Comparison of ENCODE assay signal across 9 mouse cellular contexts in the genomic region with DNA sequence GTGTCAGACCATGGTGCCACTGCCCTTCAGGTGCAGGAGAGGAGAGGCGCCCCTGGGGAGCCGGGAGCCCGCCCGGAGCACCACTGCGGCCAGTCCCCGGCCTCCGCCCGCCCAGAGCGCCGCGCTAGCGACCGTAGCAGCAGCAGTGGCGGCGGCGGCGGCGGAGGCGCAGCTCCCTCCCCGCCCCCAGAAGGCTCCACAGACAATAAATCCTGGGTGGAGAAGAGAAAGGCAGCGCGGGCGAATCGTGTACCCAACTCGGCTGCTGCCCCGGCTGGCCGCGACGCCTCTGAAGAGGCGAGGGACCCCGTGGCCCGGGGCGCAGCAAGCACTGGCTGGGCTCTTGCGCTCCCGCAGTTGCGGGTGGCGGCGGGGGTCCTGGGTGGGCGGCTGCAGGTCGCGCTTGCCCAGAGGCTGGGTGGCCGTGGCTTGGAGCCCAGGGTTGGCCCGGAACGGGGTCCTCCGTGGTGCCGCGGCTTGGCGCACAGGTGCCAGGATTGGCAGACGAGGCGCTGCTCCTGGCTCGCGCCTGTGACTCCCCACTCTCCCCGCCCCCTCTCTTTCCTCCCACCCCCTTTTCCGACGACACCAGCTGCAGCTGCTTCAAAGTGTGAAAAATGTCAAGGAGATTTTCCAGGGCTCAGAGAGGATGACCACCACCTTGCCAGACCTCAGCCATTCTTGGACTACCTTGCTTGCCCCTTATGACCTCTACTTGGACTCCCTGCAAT. TPM values are rescaled to one million over a fixed set of nuclear protein-coding genes. Genes with fewer than 3 reads are reported as not detected.
DNase-seq lines count a peak whose midpoint lies in the region; ATAC-seq lines count a peak whose summit lies in the region.
"Had no signal": no experiment of that assay in that cellular context is flagged by ENCODE, and none has a peak within 500 bp of the region (broad histone marks: within the 10 kb centered on the region; RNA-seq: fewer than 3 reads in every experiment).

No protein-coding gene starts in this region.

- H3K9me3 ChIP-seq in hindbrain, embryonic 11.5 days (ENCODE audit: control insufficient read depth, low read length): no peaks in the 10 kb centered on the region
- no peaks in the 10 kb centered on the region for H3K9me3 ChIP-seq in limb, embryonic 10.5 days (replicated peaks)
- no peaks in the 10 kb centered on the region for H3K9me3 ChIP-seq in neural tube, embryonic 13.5 days

- 0 out of 2 replicates have a peak overlapping the region, but pooled peaks have one; percentile 30 for H3K27ac ChIP-seq in hindbrain, embryonic 11.5 days (ENCODE audit: low read depth, low read length)
- H3K27ac ChIP-seq in limb, embryonic 10.5 days: peak overlapping the region; percentile 61
- H3K27ac ChIP-seq in neural tube, embryonic 13.5 days (replicated peaks): peak overlapping the region; percentile 94

- H3K4me2 ChIP-seq in hindbrain, embryonic 11.5 days (replicated peaks; ENCODE audit: low read depth, low read length): peak overlapping the region; percentile 99
- peak overlapping the region; percentile 73 for H3K4me2 ChIP-seq in neural tube, embryonic 13.5 days

- DNase-seq in adrenal gland, adult (ENCODE audit: inconsistent age in 2 of 2, low spot score in 1 of 2): peak; percentile 7 to 32
- DNase-seq in adrenal gland, postnatal 25 days: no peak
- peak; percentile 2 for DNase-seq in ovary, postnatal 14 days (ENCODE audit: low spot score)
- DNase-seq in ovary, postnatal 10 days (ENCODE audit: low spot score): no peak
- peak; percentile 70 for DNase-seq in hindbrain, embryonic 11.5 days (ENCODE audit: low spot score)
- peak; percentile 56 for DNase-seq in limb, embryonic 10.5 days (ENCODE audit: low spot score)

- peak overlapping the region; percentile 71 for H3K4me3 ChIP-seq in hindbrain, embryonic 11.5 days (ENCODE audit: low read depth, low read length)
- H3K4me3 ChIP-seq in limb, embryonic 10.5 days: peak overlapping the region; percentile 64
- peak overlapping the region; percentile 75 for H3K4me3 ChIP-seq in neural tube, embryonic 13.5 days

- peak overlapping the region; percentile 79 for H3K9ac ChIP-seq in hindbrain, embryonic 11.5 days (ENCODE audit: low read depth, low read length)
- H3K9ac ChIP-seq in neural tube, embryonic 13.5 days: peak overlapping the region; percentile 92

- H3K4me1 ChIP-seq in hindbrain, embryonic 11.5 days (replicated peaks; ENCODE audit: control insufficient read depth, insufficient read depth, low read length): no peaks in the 10 kb centered on the region; the same call in 1 of the 2 replicates
- peaks cover 21% of the 10 kb centered on the region for H3K4me1 ChIP-seq in limb, embryonic 10.5 days
- H3K4me1 ChIP-seq in neural tube, embryonic 13.5 days (replicated peaks): peaks cover 15% of the 10 kb centered on the region

- under 1% methylated on average over 51 of the region's 55 CpGs for WGBS in hindbrain, embryonic 11.5 days
- WGBS in limb, embryonic 10.5 days: under 1% methylated on average over 52 of the region's 55 CpGs
- WGBS in neural tube, embryonic 13.5 days: under 1% methylated on average over 55 of the region's 55 CpGs

- no peaks in the 10 kb centered on the region for H3K36me3 ChIP-seq in hindbrain, embryonic 11.5 days (ENCODE audit: control insufficient read depth, insufficient read depth, low read length)
- H3K36me3 ChIP-seq in limb, embryonic 10.5 days: no peaks in the 10 kb centered on the region
- no peaks in the 10 kb centered on the region for H3K36me3 ChIP-seq in neural tube, embryonic 13.5 days

- H3K27me3 ChIP-seq in hindbrain, embryonic 11.5 days (ENCODE audit: control insufficient read depth, insufficient read depth, low read length): peaks cover 17% of the 10 kb centered on the region; the same call in 1 of the 2 replicates
- peaks cover 61% of the 10 kb centered on the region for H3K27me3 ChIP-seq in limb, embryonic 10.5 days (ENCODE audit: low read depth, poor library complexity, severe bottlenecking)
- H3K27me3 ChIP-seq in neural tube, embryonic 13.5 days: peaks cover 8% of the 10 kb centered on the region; the same call in 1 of the 2 replicates

- ATAC-seq in hindbrain, embryonic 11.5 days (ENCODE audit: low FRiP score): peak; percentile 79
- ATAC-seq in neural tube, embryonic 13.5 days (ENCODE audit: low read depth): peak; percentile 86
- no peak for ATAC-seq in CD4-positive, CD25-positive, alpha-beta regulatory T cell, adult 4 months

RNA-seq across cellular contexts. Expression of a gene that starts 0.6 kb away (rescaled TPM):
- total RNA-seq in adrenal gland, postnatal 25 days (2021): 0.09 TPM in 1 of 2 replicates, not detected in the other
- 1.4 and 1.5 TPM in 2 replicates for polyA plus RNA-seq in hindbrain, embryonic 11.5 days (2014; fragmentation: Nextera tagmentation; extraction: Ambion mirVana)
- 0.14 and 0.20 TPM in 2 replicates for polyA plus RNA-seq in limb, embryonic 10.5 days (2016; fragmentation: Nextera tagmentation; extraction: Ambion mirVana)
- polyA plus RNA-seq in neural tube, embryonic 13.5 days (2015; fragmentation: Nextera tagmentation; extraction: Ambion mirVana): 7.8 and 9.9 TPM in 2 replicates
- polyA plus RNA-seq in CD4-positive, CD25-positive, alpha-beta regulatory T cell, adult 4 months (2017; shearing (Covaris generic)): under 1 TPM in 1 of 2 experiments, not detected in 1; 0.28 TPM
- total RNA-seq: common myeloid progenitor, adult 5-6 weeks had no signal

Comparison
In these comparisons a context has a peak if more than half of its experiments do, and no peak if none do; other contexts are left out.
1. DNase-seq: peak in adrenal gland, adult (2 of 2), ovary, postnatal 14 days (single experiment), hindbrain, embryonic 11.5 days (single experiment) and limb, embryonic 10.5 days (single experiment); none in adrenal gland, postnatal 25 days (single experiment) and ovary, postnatal 10 days (single experiment).
2. H3K27ac ChIP-seq: peak in every context shown above with its lines; median percentile 94 in neural tube, embryonic 13.5 days; 61 in limb, embryonic 10.5 days; 30 in hindbrain, embryonic 11.5 days.
3. Peak in every context shown above with its lines, with median percentiles within 50 percentile points of each other: H3K4me3 ChIP-seq.